Mouse (Mus musculus) stomach, embryonic 16.5 days (tissue): ENCODE data around the gene Chd9. TPM values are rescaled to one million over a fixed set of nuclear protein-coding genes. Genes with fewer than 3 reads are reported as not detected.
"Not testable (repeated sequence)": the region's sequence is repeated elsewhere in the genome, so short reads cannot be mapped to it uniquely, and the experiment has no call there.

Experiments
- ATAC-seq: fragments of 200-750 bp; cut with Nextera tagmentation; 2 replicates; pipeline ENCODE4 v1.8.0; 2017; ENCODE audit warnings: moderate number of reproducible peaks, moderate TSS enrichment; ENCODE audit not compliant: insufficient read depth, low FRiP score
- H3K27ac ChIP-seq: fragments of 300-500 bp; sonication (generic); 2 replicates; pipeline ENCODE4 v1.5.1; 2014; ENCODE audit warnings: low read length
- H3K27me3 ChIP-seq: fragments of 300-500 bp; sonication (generic); 2 replicates; pipeline ENCODE4 v1.6.1; 2014; ENCODE audit warnings: low read length, control low read depth, mixed read lengths; ENCODE audit not compliant: control insufficient read depth, insufficient read depth
- H3K36me3 ChIP-seq: fragments of 300-500 bp; sonication (generic); 2 replicates; pipeline ENCODE4 v1.6.1; 2014; ENCODE audit warnings: low read length; ENCODE audit not compliant: control insufficient read depth, insufficient read depth
- H3K4me1 ChIP-seq: fragments of 300-500 bp; sonication (generic); 2 replicates; pipeline ENCODE4 v1.6.1; 2014; ENCODE audit warnings: low read length, control low read depth, mixed read lengths; ENCODE audit not compliant: control insufficient read depth, insufficient read depth
- H3K4me2 ChIP-seq: fragments of 300-500 bp; sonication (generic); 2 replicates; pipeline ENCODE4 v1.6.1; 2014; ENCODE audit warnings: low read depth, low read length, mixed read lengths
- H3K4me3 ChIP-seq: fragments of 300-500 bp; sonication (generic); replicated peaks from 2 replicates; pipeline ENCODE4 v1.5.1; 2014; ENCODE audit warnings: mild to moderate bottlenecking, low read length
- H3K9ac ChIP-seq: fragments of 300-500 bp; sonication (generic); 2 replicates; pipeline ENCODE4 v1.6.1; 2014; ENCODE audit warnings: low read length
- H3K9me3 ChIP-seq: fragments of 300-500 bp; sonication (generic); replicated peaks from 2 replicates; pipeline ENCODE4 v1.6.1; 2016; ENCODE audit warnings: low read length, control low read depth; ENCODE audit not compliant: control insufficient read depth
- WGBS: fragments of 180-500 bp; shearing (Covaris S2); extraction: QIAGEN DNeasy Blood & Tissue Kit; methylation state at CpG from one replicate; pipeline ENCODE4 v1.1.7; 2014; 5-methylcytosine and 5-hydroxymethylcytosine counted together
- polyA plus RNA-seq: library from polyadenylated mRNA; unstranded; fragments of >200 nt; fragmentation: Nextera tagmentation; extraction: Ambion mirVana; gene quantifications from 2 replicates; pipeline ENCODE4 v1.2.1, GENCODE M21; 2015

Chd9 gene
- polyA plus RNA-seq, 1 experiment from 2014 or later: 239 TPM

DNA sequence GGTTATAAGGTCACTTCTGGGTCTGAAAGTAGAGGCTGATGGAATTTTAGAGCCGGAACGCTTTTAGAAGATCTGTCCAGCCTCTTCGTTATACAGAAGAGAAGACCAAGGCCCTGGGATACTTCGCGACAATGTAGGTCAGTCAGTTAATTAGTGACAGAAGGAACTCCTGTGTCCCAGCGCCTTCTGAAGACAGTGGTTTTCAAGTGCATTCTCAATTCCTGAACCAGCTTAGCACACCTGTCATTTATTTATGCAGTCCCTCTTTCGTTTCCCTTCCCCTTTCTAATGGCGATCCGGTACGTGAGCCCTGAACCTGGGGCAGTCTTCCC, 79.3 kb downstream of the Chd9 start:
- H3K36me3 ChIP-seq: no peaks in the 10 kb centered on the region
- H3K9me3 ChIP-seq: no peaks in the 10 kb centered on the region
- WGBS: 20% methylated on average over 10 of the region's 10 CpGs
- H3K4me2 ChIP-seq: peak overlapping the region; percentile 59
- peak overlapping the region; percentile 82 for H3K27ac ChIP-seq
- H3K27me3 ChIP-seq: no peaks in the 10 kb centered on the region
- peak overlapping the region; percentile 83 for H3K9ac ChIP-seq
- H3K4me1 ChIP-seq: peaks cover 3% of the 10 kb centered on the region
- no peak for ATAC-seq
- H3K4me3 ChIP-seq: peak overlapping the region; percentile 73

DNA sequence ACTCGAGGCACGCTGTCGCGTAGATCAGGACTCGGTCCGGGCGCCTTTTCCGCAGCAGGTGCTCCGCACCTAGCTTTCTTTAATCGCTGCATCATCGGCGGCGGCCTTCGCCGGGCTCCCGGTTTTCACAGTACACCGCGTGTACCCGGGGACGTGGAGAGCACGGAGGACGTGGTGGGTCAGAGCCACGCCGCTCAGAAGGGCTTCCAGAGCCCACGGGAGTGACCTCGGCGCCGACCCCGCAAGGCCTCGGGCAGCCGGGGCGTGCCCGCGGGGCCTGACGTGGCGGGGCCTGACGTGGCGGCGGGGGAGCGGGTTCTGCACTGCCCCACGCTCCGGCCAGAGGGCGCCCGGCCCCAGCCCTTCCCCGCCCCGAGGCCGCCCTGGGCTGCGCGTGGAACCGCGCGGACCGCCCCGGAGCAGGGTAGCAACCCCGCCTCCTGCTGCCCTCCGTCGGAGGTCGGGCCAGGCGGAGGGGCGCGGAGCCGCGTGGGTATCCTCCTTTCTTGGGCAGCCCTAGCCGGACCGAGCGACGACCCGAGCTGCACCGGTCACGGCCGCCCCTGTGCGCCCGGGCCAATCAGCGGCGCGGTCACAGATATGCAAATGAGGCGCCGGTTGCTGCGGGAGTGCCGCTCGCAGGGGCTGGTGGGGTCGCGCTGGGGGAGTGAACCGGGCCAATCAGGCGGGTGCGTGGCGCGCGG, 79.8 kb downstream of the Chd9 start:
- H3K36me3 ChIP-seq: no peaks in the 10 kb centered on the region
- H3K27me3 ChIP-seq: no peaks in the 10 kb centered on the region
- H3K4me1 ChIP-seq: peaks cover 3% of the 10 kb centered on the region
- H3K27ac ChIP-seq: peak overlapping the region; percentile 82
- under 1% methylated on average over 75 of the region's 89 CpGs for WGBS
- H3K4me3 ChIP-seq: peak overlapping the region; percentile 73
- peak overlapping the region; percentile 83 for H3K9ac ChIP-seq
- peak overlapping the region; percentile 59 for H3K4me2 ChIP-seq
- peak; percentile 98 for ATAC-seq
- H3K9me3 ChIP-seq: no peaks in the 10 kb centered on the region

DNA sequence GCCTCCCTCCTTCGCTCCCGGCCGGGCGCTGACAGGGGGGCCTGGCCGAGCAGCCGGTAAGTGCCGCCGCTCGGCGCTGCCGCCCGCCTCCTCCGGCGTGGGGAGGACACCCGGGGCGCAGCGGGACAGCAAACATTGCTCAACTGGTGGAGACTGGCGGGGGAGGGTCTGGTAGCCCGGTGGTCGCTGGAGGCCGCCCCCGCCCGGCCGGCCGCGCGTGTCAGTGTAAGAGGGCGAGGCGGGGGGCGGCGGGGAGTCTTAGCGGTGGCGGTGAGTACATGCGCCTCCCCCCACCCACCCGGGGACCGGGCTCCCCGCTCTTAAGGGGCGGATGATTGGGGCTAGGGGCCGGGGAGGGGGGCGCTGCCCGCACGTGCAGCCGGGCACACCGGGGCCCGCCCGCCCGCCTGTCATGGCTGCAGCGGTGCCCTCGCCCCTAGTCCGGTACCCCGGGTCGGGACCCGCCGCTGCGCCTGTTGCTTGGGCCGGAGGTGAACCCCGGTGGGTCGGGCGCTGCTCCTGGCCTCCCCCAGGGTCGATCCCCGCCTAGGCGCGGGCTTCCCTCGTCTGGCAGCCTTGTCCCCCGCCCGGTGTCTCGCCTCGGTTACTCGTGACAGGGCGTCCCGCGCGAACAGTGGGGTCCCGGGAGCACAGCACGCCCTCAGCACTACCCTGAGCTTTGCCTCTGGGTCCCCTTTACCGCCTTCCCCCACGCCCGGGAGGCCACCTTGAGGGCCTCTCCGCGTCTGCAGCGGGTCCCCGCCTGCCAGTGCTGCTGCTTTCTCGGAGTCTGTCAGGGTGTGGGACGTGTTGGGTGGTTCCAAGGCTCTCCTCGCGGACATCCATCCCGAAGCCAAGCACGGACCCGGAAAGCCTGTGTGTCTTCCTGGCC, 80.7 kb downstream of the Chd9 start:
- H3K9me3 ChIP-seq: no peaks in the 10 kb centered on the region
- peaks cover 3% of the 10 kb centered on the region for H3K4me1 ChIP-seq
- peak; percentile 23 for ATAC-seq
- peak overlapping the region; percentile 84 for H3K27ac ChIP-seq
- peak overlapping the region; percentile 83 for H3K9ac ChIP-seq
- H3K36me3 ChIP-seq: no peaks in the 10 kb centered on the region
- H3K4me2 ChIP-seq: peak overlapping the region; percentile 77
- no peaks in the 10 kb centered on the region for H3K27me3 ChIP-seq
- under 1% methylated on average over 75 of the region's 89 CpGs for WGBS
- peak overlapping the region; percentile 73 for H3K4me3 ChIP-seq

DNA sequence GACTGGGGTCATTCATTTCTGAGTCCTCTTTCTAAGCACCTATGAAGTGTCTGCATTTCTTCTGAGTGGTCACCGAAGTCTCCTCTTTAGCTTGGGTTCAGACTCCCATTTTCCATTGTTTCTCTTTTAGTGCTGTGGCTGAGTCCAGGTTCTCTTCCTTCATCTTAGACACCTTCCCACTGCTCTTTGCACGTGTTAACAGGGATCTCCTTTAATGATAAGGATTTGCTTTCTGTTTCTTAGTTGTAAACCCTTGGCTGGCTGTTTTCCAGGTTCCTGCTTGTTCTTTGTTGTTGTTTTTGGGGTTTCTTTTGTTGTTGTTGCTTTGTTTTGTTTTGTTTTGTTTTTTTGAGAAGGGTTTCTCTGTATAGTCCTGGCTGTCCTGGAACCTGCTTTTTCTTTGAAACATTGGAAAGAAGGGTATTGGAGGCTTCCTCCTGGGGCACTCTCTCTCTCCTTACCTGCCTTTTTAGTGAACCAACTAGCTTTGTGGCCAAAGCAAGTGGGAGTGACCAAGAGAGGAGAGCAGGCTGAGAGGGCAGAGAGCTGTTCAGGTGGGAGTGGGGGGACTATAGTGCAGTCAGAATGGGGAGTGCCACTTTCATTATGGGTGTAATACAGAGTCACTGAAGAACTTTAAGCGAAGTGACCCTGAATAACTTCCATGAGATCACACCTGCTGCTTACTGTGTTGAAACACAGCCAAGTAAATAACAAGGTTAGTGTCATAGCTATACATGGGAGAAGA, 95.2 kb downstream of the Chd9 start:
- Histone ChIP-seq H3K27me3 (no peaks in the 10 kb centered on the region), H3K27ac (no peak overlapping the region), H3K4me2 (no peak overlapping the region), H3K9ac (no peak overlapping the region), H3K36me3 (no peaks in the 10 kb centered on the region), H3K4me1 (no peaks in the 10 kb centered on the region), H3K9me3 (no peaks in the 10 kb centered on the region), H3K4me3 (no peak overlapping the region)
- no peak for ATAC-seq
- 70% methylated on average over 3 of the region's 3 CpGs for WGBS

DNA sequence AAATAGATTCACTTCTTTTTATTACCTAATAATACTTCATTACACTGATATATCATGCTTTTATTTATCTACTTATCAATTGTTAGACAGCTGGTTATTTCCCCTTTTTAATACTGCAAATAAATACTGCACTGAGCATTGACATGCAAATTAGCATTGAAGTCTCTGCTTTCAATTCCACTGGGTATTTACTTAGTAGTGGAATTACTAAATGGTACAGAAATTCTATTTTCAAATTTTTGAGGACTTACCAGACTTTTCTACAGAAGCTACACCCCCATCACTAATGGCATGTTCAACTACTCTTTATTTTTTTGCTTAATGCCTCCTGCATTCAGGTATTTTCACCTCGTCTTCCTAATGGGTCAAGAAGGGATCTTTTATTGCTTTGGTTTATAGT, 100.3 kb downstream of the Chd9 start:
- Histone ChIP-seq H3K36me3 (no peaks in the 10 kb centered on the region), H3K4me3 (no peak overlapping the region), H3K4me2 (no peak overlapping the region), H3K27me3 (no peaks in the 10 kb centered on the region), H3K9ac (no peak overlapping the region), H3K27ac (no peak overlapping the region), H3K4me1 (no peaks in the 10 kb centered on the region), H3K9me3 (no peaks in the 10 kb centered on the region)
- WGBS: 67% methylated on average over 1 of the region's 1 CpGs
- ATAC-seq: no peak

DNA sequence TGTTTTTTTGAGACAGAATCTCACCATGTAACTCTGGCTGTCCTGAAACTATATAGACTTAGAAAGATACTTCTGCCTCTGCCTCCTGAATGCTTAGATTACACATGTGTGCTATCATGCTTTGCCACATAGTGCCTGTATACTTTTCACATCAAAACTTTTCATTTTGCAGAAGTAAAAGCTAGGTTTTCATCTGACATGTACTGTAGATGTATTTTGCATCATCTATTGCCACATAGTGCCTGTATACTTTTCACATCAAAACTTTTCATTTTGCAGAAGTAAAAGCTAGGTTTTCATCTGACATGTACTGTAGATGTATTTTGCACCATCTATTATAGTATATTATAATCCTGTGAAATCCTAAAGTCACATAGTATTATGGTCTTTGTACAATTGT, 102.0 kb downstream of the Chd9 start:
- not testable (repeated sequence) for H3K4me1 ChIP-seq, H3K4me2 ChIP-seq, H3K9ac ChIP-seq, H3K4me3 ChIP-seq, H3K27ac ChIP-seq, ATAC-seq, H3K36me3 ChIP-seq, H3K27me3 ChIP-seq, H3K9me3 ChIP-seq

DNA sequence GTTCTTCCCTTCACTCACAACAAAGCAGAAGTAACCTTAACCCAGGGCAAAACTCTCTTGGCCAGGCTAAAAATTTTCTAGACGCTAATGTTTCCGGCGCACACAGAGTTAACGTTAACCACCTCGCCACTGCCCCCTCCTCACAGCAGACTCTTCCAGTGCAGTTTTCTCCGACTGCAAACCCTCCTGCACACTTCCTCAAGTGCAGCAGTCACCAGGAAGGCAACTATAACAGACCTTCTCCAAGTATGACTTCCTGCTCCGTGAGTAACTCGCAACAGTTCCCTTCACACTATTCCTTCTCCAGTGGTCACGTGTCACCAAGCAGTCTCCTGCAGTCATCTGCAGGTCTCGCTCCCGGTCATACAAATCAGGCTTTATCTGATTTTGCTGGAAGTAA, 104.8 kb downstream of the Chd9 start:
- no peak overlapping the region for H3K27ac ChIP-seq
- WGBS: 42% methylated on average over 11 of the region's 11 CpGs
- H3K4me1 ChIP-seq: no peaks in the 10 kb centered on the region
- no peak overlapping the region for H3K4me3 ChIP-seq
- no peak overlapping the region for H3K4me2 ChIP-seq
- no peaks in the 10 kb centered on the region for H3K36me3 ChIP-seq
- no peak overlapping the region for H3K9ac ChIP-seq
- no peaks in the 10 kb centered on the region for H3K27me3 ChIP-seq
- no peak for ATAC-seq
- H3K9me3 ChIP-seq: no peaks in the 10 kb centered on the region

DNA sequence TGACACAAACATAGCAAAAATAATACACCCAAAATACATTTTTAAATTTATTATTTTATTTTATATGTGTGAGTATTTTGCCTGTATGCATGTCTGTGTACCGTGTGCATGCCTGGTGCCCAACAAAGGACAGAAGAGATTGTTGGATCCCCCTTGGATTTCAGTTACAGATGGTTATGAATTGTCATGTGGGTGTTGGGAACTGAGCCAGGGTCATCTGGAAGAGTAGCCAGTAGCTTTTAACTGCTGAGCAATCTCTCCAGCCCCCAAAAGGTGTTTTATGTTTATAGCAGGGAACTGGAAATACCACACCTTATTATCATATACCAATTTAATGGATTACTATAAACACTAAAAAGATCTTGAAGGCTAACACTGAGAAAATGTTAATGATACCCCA, 106.6 kb downstream of the Chd9 start:
- H3K36me3 ChIP-seq: no peaks in the 10 kb centered on the region
- no peak overlapping the region for H3K4me3 ChIP-seq
- H3K9me3 ChIP-seq: no peaks in the 10 kb centered on the region
- no peaks in the 10 kb centered on the region for H3K4me1 ChIP-seq
- ATAC-seq: no peak
- no peak overlapping the region for H3K4me2 ChIP-seq
- H3K9ac ChIP-seq: no peak overlapping the region
- WGBS: 95% methylated on average over 1 of the region's 1 CpGs
- no peaks in the 10 kb centered on the region for H3K27me3 ChIP-seq
- H3K27ac ChIP-seq: no peak overlapping the region

DNA sequence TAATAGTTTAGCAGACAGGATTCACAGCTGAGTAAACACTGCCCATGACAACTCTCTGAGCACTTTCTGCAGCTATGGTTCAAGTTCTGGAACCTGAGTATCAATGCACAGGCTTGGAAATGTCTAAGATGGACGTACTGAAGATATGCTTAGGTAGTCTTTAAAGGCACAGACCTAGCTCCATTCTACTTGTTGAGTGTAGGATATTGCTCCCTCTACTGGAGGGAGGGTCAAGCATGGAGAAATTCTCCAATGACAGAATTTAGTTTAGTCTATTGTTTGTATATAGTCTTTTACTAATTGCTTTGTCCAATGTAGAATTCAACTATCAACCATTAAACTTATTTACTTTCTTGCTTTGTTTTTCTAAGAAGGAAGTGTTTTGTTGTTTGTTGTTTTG, 108.7 kb downstream of the Chd9 start:
- H3K27me3 ChIP-seq: no peaks in the 10 kb centered on the region
- H3K4me3 ChIP-seq: no peak overlapping the region
- no peak overlapping the region for H3K27ac ChIP-seq
- no peaks in the 10 kb centered on the region for H3K9me3 ChIP-seq
- H3K4me1 ChIP-seq: no peaks in the 10 kb centered on the region
- no peak overlapping the region for H3K9ac ChIP-seq
- no peak for ATAC-seq
- 62% methylated on average over 1 of the region's 1 CpGs for WGBS
- no peak overlapping the region for H3K4me2 ChIP-seq
- no peaks in the 10 kb centered on the region for H3K36me3 ChIP-seq
